Mouse (Mus musculus): ENCODE data around the gene Efcab6. TPM values are rescaled to one million over a fixed set of nuclear protein-coding genes. Genes with fewer than 3 reads are reported as not detected.

Gene Efcab6
- polyA plus RNA-seq, 1 experiment: 0.34 TPM

DNA sequence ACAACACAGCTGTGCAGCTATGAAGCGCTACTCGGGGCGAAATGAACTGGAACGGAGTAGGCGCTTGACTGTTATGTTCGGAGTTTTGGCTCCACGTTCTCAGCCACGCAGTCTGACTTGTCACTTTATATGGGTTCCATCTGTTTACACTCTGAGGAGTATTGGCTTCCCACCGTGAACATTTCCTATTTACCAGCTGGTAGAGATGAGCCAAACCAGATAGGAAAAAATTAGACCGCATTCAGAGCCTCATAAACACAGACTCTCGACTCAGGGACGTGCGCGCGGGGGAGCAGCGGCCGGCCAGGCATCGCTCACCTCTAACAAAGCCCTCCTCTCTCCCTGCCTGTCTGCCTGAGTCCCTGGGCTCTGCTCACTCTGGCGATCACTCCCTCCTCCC, 67.1 kb downstream of the Efcab6 start:
- no peak for DNase-seq

DNA sequence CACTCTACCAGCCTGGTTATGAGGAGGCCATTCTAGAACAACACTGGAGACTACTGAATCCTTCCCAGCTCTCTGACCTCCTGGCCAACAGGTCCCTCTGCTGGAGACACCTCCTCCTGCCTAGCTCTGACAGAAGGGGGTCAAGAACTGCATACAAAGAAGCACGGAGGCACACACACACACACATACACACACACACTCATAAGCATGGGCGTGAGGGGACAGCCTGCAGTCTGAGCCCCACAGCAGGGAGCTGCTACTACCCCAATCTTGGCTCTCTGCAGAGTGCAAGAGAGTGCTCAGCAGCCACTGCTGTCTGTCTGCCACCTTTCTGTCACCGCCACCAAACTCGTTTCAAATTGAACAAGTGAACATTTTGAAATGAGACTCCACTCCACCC, 67.6 kb downstream of the Efcab6 start:
- no peaks in the 10 kb centered on the region for H3K27me3 ChIP-seq (replicated peaks; ENCODE audit: control insufficient read depth, insufficient read depth, low read length)
- H3K27ac ChIP-seq (ENCODE audit: insufficient read depth, low read depth, low read length): no peak overlapping the region
- no peaks in the 10 kb centered on the region for H3K4me1 ChIP-seq (ENCODE audit: control insufficient read depth, insufficient read depth, low read length)
- no peak overlapping the region for H3K4me3 ChIP-seq (ENCODE audit: insufficient read depth, low read depth, low read length)
- no peak for DNase-seq
- no peaks in the 10 kb centered on the region for H3K36me3 ChIP-seq (ENCODE audit: control insufficient read depth, insufficient read depth, low read length)
- TF ChIP-seq POLR2A (IDR thresholded peaks at IDR 0.05; ENCODE audit: low read depth, low read length) (no peak), CTCF (conservative IDR thresholded peaks at IDR 0.05; ENCODE audit: insufficient read depth, insufficient read length, low read depth, low read length) (no peak)
- 19% methylated on average over 4 of the region's 4 CpGs for WGBS

More for the DNA sequence above, 67.1 kb downstream of the Efcab6 start:
- Histone ChIP-seq H3K27me3 (replicated peaks; ENCODE audit: control insufficient read depth, insufficient read depth, low read length) (no peaks in the 10 kb centered on the region), H3K27ac (ENCODE audit: insufficient read depth, low read depth, low read length) (no peak overlapping the region), H3K4me3 (ENCODE audit: insufficient read depth, low read depth, low read length) (no peak overlapping the region), H3K36me3 (ENCODE audit: control insufficient read depth, insufficient read depth, low read length) (no peaks in the 10 kb centered on the region), H3K4me1 (ENCODE audit: control insufficient read depth, insufficient read depth, low read length) (no peaks in the 10 kb centered on the region)
- 10% methylated on average over 19 of the region's 19 CpGs for WGBS
- TF ChIP-seq POLR2A (IDR thresholded peaks at IDR 0.05; ENCODE audit: low read depth, low read length) (no peak), CTCF (conservative IDR thresholded peaks at IDR 0.05; ENCODE audit: insufficient read depth, insufficient read length, low read depth, low read length) (no peak)

DNA sequence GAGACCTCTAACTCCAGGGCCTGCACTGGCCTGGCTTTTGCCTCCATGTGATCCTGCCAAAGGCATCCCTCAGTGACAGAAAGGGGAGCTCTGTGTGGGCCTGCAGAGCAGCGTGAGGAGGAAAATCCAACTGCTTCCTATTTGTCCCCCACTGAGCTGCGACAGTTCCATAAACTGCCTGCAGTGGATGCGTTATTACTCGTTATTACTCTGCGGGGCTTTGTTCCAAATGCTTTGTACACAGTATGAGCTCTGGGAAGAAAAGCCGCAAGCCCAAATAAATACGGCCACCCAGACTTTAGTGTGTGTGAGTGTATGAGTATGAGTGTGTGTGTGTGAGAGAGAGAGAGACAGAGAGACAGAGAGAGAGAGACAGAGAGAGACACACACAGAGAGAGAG, 68.3 kb downstream of the Efcab6 start:
- Histone ChIP-seq H3K4me1 (ENCODE audit: control insufficient read depth, insufficient read depth, low read length) (no peaks in the 10 kb centered on the region), H3K27me3 (replicated peaks; ENCODE audit: control insufficient read depth, insufficient read depth, low read length) (no peaks in the 10 kb centered on the region), H3K4me3 (ENCODE audit: insufficient read depth, low read depth, low read length) (no peak overlapping the region), H3K27ac (ENCODE audit: insufficient read depth, low read depth, low read length) (no peak overlapping the region), H3K36me3 (ENCODE audit: control insufficient read depth, insufficient read depth, low read length) (no peaks in the 10 kb centered on the region)
- no peak for DNase-seq
- 69% methylated on average over 7 of the region's 7 CpGs for WGBS
- TF ChIP-seq POLR2A (IDR thresholded peaks at IDR 0.05; ENCODE audit: low read depth, low read length) (no peak), CTCF (conservative IDR thresholded peaks at IDR 0.05; ENCODE audit: insufficient read depth, insufficient read length, low read depth, low read length) (no peak)

DNA sequence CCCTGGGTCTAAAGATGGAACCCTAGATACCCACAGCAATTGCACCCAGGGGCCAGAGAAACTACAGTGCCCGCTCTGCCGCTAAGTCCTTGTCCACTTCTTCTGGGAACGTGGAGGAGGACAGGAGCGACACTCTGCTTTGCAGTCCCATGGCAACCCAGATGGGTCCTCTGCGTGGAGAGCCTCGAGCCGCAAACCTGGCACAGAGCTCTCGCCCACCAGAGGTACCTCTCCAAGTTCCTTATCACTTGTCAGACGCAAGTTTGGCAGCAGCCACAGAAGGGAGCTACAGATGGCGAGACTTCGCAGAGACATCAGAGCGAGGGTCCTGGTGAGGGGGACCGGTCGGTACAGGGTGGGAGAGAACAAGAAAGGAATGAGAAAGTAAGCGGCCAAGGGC, 73.0 kb downstream of the Efcab6 start:
- WGBS: 87% methylated on average over 15 of the region's 15 CpGs
- TF ChIP-seq POLR2A (IDR thresholded peaks at IDR 0.05; ENCODE audit: low read depth, low read length) (no peak), CTCF (conservative IDR thresholded peaks at IDR 0.05; ENCODE audit: insufficient read depth, insufficient read length, low read depth, low read length) (no peak)

DNA sequence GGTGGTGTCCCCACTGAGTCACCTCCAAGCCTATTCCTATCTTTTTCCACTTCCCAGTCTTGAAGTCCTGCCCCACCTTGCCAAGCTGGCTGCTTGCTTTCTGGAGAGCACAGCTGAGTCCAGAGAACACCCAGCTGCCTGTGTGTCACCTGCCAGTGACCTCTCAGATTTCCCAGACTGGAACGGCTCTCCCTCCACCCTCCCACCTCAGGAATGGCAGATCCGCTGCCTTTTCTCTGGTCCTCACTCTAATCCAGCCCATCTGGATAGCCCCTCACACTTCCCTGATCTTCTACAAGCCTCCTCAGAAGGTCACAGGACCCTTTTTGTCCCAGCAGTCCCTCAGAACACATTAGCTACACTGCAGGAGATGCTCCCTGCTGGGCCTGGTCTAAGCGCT, 73.7 kb downstream of the Efcab6 start:
- Histone ChIP-seq H3K27ac (ENCODE audit: insufficient read depth, low read depth, low read length) (no peak overlapping the region), H3K36me3 (ENCODE audit: control insufficient read depth, insufficient read depth, low read length) (no peaks in the 10 kb centered on the region), H3K4me3 (ENCODE audit: insufficient read depth, low read depth, low read length) (no peak overlapping the region), H3K4me1 (ENCODE audit: control insufficient read depth, insufficient read depth, low read length) (no peaks in the 10 kb centered on the region), H3K27me3 (replicated peaks; ENCODE audit: control insufficient read depth, insufficient read depth, low read length) (no peaks in the 10 kb centered on the region)
- 17% methylated on average over 3 of the region's 3 CpGs for WGBS
- no peak for TF ChIP-seq POLR2A (IDR thresholded peaks at IDR 0.05; ENCODE audit: low read depth, low read length)
- no peak for TF ChIP-seq CTCF (conservative IDR thresholded peaks at IDR 0.05; ENCODE audit: insufficient read depth, insufficient read length, low read depth, low read length)
- DNase-seq: no peak

More for the DNA sequence above, 73.0 kb downstream of the Efcab6 start:
- Histone ChIP-seq H3K36me3 (ENCODE audit: control insufficient read depth, insufficient read depth, low read length) (no peaks in the 10 kb centered on the region), H3K27me3 (replicated peaks; ENCODE audit: control insufficient read depth, insufficient read depth, low read length) (no peaks in the 10 kb centered on the region), H3K4me3 (ENCODE audit: insufficient read depth, low read depth, low read length) (no peak overlapping the region), H3K4me1 (ENCODE audit: control insufficient read depth, insufficient read depth, low read length) (no peaks in the 10 kb centered on the region), H3K27ac (ENCODE audit: insufficient read depth, low read depth, low read length) (no peak overlapping the region)
- DNase-seq: no peak

DNA sequence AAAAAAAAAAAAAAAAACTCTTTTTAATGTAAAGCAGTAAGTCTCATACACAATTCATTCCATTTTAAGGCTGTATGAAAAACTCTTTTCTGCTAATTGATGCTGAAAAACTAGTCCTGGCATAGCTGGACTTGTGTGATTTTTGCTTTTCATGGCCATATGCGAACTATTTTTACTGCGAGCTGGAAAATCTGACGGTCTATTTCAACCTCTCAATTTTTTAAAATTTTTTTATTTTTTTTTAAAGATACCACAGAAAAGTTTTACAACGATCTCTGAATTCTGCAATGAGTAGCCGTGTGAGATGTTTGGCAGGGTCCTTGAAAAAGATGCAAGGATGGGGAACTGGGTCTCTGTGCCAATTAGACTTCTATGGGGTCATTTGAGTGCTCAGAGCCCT, 75.9 kb downstream of the Efcab6 start:
- Histone ChIP-seq H3K36me3 (ENCODE audit: control insufficient read depth, insufficient read depth, low read length) (no peaks in the 10 kb centered on the region), H3K4me1 (ENCODE audit: control insufficient read depth, insufficient read depth, low read length) (no peaks in the 10 kb centered on the region), H3K27me3 (replicated peaks; ENCODE audit: control insufficient read depth, insufficient read depth, low read length) (no peaks in the 10 kb centered on the region), H3K27ac (ENCODE audit: insufficient read depth, low read depth, low read length) (no peak overlapping the region), H3K4me3 (ENCODE audit: insufficient read depth, low read depth, low read length) (no peak overlapping the region)
- 94% methylated on average over 5 of the region's 5 CpGs for WGBS
- no peak for DNase-seq
- TF ChIP-seq POLR2A (IDR thresholded peaks at IDR 0.05; ENCODE audit: low read depth, low read length) (no peak), CTCF (conservative IDR thresholded peaks at IDR 0.05; ENCODE audit: insufficient read depth, insufficient read length, low read depth, low read length) (no peak)

DNA sequence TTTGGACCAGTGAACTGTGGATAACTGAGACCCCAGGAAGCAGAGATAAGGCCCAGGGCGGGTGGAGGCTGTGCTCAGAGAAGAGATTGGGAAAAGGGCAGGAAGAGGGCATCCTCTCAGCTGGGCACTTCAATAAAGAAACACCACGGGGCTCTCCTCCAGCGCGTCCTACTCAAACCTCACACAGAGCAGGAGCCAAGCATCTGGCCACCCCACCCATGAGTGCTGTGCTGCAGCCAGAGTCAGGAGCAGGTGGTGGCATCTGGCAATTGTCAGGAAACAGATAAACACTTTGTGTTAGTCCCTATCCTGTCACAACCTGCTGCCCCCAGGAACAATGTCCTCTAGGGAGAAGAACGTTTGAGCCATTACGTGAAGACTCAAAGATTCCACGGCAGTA, 77.1 kb downstream of the Efcab6 start:
- Histone ChIP-seq H3K27me3 (replicated peaks; ENCODE audit: control insufficient read depth, insufficient read depth, low read length) (no peaks in the 10 kb centered on the region), H3K27ac (ENCODE audit: insufficient read depth, low read depth, low read length) (no peak overlapping the region), H3K4me1 (ENCODE audit: control insufficient read depth, insufficient read depth, low read length) (no peaks in the 10 kb centered on the region), H3K36me3 (ENCODE audit: control insufficient read depth, insufficient read depth, low read length) (no peaks in the 10 kb centered on the region), H3K4me3 (ENCODE audit: insufficient read depth, low read depth, low read length) (no peak overlapping the region)
- WGBS: 48% methylated on average over 7 of the region's 7 CpGs
- DNase-seq: no peak
- TF ChIP-seq CTCF (conservative IDR thresholded peaks at IDR 0.05; ENCODE audit: insufficient read depth, insufficient read length, low read depth, low read length) (no peak), POLR2A (IDR thresholded peaks at IDR 0.05; ENCODE audit: low read depth, low read length) (no peak)

Measured in kidney, adult 2 months (tissue).